Mouse (Mus musculus) E14TG2a.4 (cell line): Measurements from ENCODE around the gene Pitx2.

ENCODE experiments used
- CTCF ChIP-seq: conservative IDR thresholded peaks from 2 replicates; pipeline ENCODE4 v1.5.1; 2014; ENCODE audit warnings: low read length
- NANOG ChIP-seq: IDR thresholded peaks from 2 replicates; pipeline ENCODE4 v1.6.1; 2014; ENCODE audit warnings: borderline replicate concordance, low read length, mixed read lengths

- no peak for TF ChIP-seq CTCF
- no peak for TF ChIP-seq NANOG
Observed at GRCm38 (mm10) chr3:129218371-129218921, 18.8 kb downstream of the Pitx2 start.
